Mouse (Mus musculus): Measurements from ENCODE around the gene Atrnl1.

Atrnl1 gene

GRCm38 (mm10) chr19:57995015-57995414, 384.2 kb downstream of the Atrnl1 start:
- Histone ChIP-seq H3K36me3 (ENCODE audit: control insufficient read depth, insufficient read depth, low read length, poor library complexity, severe bottlenecking) (no peaks in the 10 kb centered on the region), H3K27me3 (ENCODE audit: control insufficient read depth, insufficient read depth, low read length, poor library complexity, severe bottlenecking) (no peaks in the 10 kb centered on the region)
- DNase-seq (ENCODE audit: low read depth, low spot score): no peak

GRCm38 (mm10) chr19:57997961-57998360, 387.1 kb downstream of the Atrnl1 start:
- H3K36me3 ChIP-seq (ENCODE audit: control insufficient read depth, insufficient read depth, low read length, poor library complexity, severe bottlenecking): no peaks in the 10 kb centered on the region
- H3K27me3 ChIP-seq (ENCODE audit: control insufficient read depth, insufficient read depth, low read length, poor library complexity, severe bottlenecking): no peaks in the 10 kb centered on the region
- DNase-seq (ENCODE audit: low read depth, low spot score): peak; percentile 49

- H3K36me3 ChIP-seq (ENCODE audit: control insufficient read depth, insufficient read depth, low read length, poor library complexity, severe bottlenecking): no peaks in the 10 kb centered on the region
- DNase-seq (ENCODE audit: low read depth, low spot score): no peak
- H3K27me3 ChIP-seq (ENCODE audit: control insufficient read depth, insufficient read depth, low read length, poor library complexity, severe bottlenecking): no peaks in the 10 kb centered on the region
Observed at GRCm38 (mm10) chr19:58011636-58012035, 400.8 kb downstream of the Atrnl1 start.

- Histone ChIP-seq H3K36me3 (ENCODE audit: control insufficient read depth, insufficient read depth, low read length, poor library complexity, severe bottlenecking) (no peaks in the 10 kb centered on the region), H3K27me3 (ENCODE audit: control insufficient read depth, insufficient read depth, low read length, poor library complexity, severe bottlenecking) (no peaks in the 10 kb centered on the region)
- DNase-seq (ENCODE audit: low read depth, low spot score): no peak
Observed at GRCm38 (mm10) chr19:58015741-58016140, 404.9 kb downstream of the Atrnl1 start.

- H3K27me3 ChIP-seq (ENCODE audit: control insufficient read depth, insufficient read depth, low read length, poor library complexity, severe bottlenecking): no peaks in the 10 kb centered on the region
- H3K36me3 ChIP-seq (ENCODE audit: control insufficient read depth, insufficient read depth, low read length, poor library complexity, severe bottlenecking): no peaks in the 10 kb centered on the region
- DNase-seq (ENCODE audit: low read depth, low spot score): no peak
Observed at GRCm38 (mm10) chr19:58016561-58017453, 406.0 kb downstream of the Atrnl1 start.

GRCm38 (mm10) chr19:58017468-58017867, 406.6 kb downstream of the Atrnl1 start:
- H3K27me3 ChIP-seq (ENCODE audit: control insufficient read depth, insufficient read depth, low read length, poor library complexity, severe bottlenecking): no peaks in the 10 kb centered on the region
- DNase-seq (ENCODE audit: low read depth, low spot score): no peak
- no peaks in the 10 kb centered on the region for H3K36me3 ChIP-seq (ENCODE audit: control insufficient read depth, insufficient read depth, low read length, poor library complexity, severe bottlenecking)

GRCm38 (mm10) chr19:58018698-58019097, 407.9 kb downstream of the Atrnl1 start:
- no peaks in the 10 kb centered on the region for H3K36me3 ChIP-seq (ENCODE audit: control insufficient read depth, insufficient read depth, low read length, poor library complexity, severe bottlenecking)
- H3K27me3 ChIP-seq (ENCODE audit: control insufficient read depth, insufficient read depth, low read length, poor library complexity, severe bottlenecking): no peaks in the 10 kb centered on the region
- no peak for DNase-seq (ENCODE audit: low read depth, low spot score)

- H3K36me3 ChIP-seq (ENCODE audit: control insufficient read depth, insufficient read depth, low read length, poor library complexity, severe bottlenecking): no peaks in the 10 kb centered on the region
- DNase-seq (ENCODE audit: low read depth, low spot score): no peak
Observed at GRCm38 (mm10) chr19:58021514-58022284, 410.9 kb downstream of the Atrnl1 start.

GRCm38 (mm10) chr19:58023216-58023825, 412.5 kb downstream of the Atrnl1 start:
- no peaks in the 10 kb centered on the region for H3K27me3 ChIP-seq (ENCODE audit: control insufficient read depth, insufficient read depth, low read length, poor library complexity, severe bottlenecking)
- H3K36me3 ChIP-seq (ENCODE audit: control insufficient read depth, insufficient read depth, low read length, poor library complexity, severe bottlenecking): no peaks in the 10 kb centered on the region
- DNase-seq (ENCODE audit: low read depth, low spot score): no peak

More at GRCm38 (mm10) chr19:58021514-58022284, 410.9 kb downstream of the Atrnl1 start:
- no peaks in the 10 kb centered on the region for H3K27me3 ChIP-seq (ENCODE audit: control insufficient read depth, insufficient read depth, low read length, poor library complexity, severe bottlenecking)

GRCm38 (mm10) chr19:58025053-58025452, 414.2 kb downstream of the Atrnl1 start:
- Histone ChIP-seq H3K36me3 (ENCODE audit: control insufficient read depth, insufficient read depth, low read length, poor library complexity, severe bottlenecking) (no peaks in the 10 kb centered on the region), H3K27me3 (ENCODE audit: control insufficient read depth, insufficient read depth, low read length, poor library complexity, severe bottlenecking) (no peaks in the 10 kb centered on the region)
- no peak for DNase-seq (ENCODE audit: low read depth, low spot score)

GRCm38 (mm10) chr19:58029661-58030060, 418.8 kb downstream of the Atrnl1 start:
- DNase-seq (ENCODE audit: low read depth, low spot score): no peak
- H3K27me3 ChIP-seq (ENCODE audit: control insufficient read depth, insufficient read depth, low read length, poor library complexity, severe bottlenecking): no peaks in the 10 kb centered on the region
- H3K36me3 ChIP-seq (ENCODE audit: control insufficient read depth, insufficient read depth, low read length, poor library complexity, severe bottlenecking): no peaks in the 10 kb centered on the region

- no peaks in the 10 kb centered on the region for H3K36me3 ChIP-seq (ENCODE audit: control insufficient read depth, insufficient read depth, low read length, poor library complexity, severe bottlenecking)
- DNase-seq (ENCODE audit: low read depth, low spot score): no peak
- no peaks in the 10 kb centered on the region for H3K27me3 ChIP-seq (ENCODE audit: control insufficient read depth, insufficient read depth, low read length, poor library complexity, severe bottlenecking)
Observed at GRCm38 (mm10) chr19:58033241-58033640, 422.4 kb downstream of the Atrnl1 start.

GRCm38 (mm10) chr19:58036166-58036565, 425.3 kb downstream of the Atrnl1 start:
- Histone ChIP-seq H3K27me3 (ENCODE audit: control insufficient read depth, insufficient read depth, low read length, poor library complexity, severe bottlenecking) (no peaks in the 10 kb centered on the region), H3K36me3 (ENCODE audit: control insufficient read depth, insufficient read depth, low read length, poor library complexity, severe bottlenecking) (no peaks in the 10 kb centered on the region)
- no peak for DNase-seq (ENCODE audit: low read depth, low spot score)

- Histone ChIP-seq H3K27me3 (ENCODE audit: control insufficient read depth, insufficient read depth, low read length, poor library complexity, severe bottlenecking) (no peaks in the 10 kb centered on the region), H3K36me3 (ENCODE audit: control insufficient read depth, insufficient read depth, low read length, poor library complexity, severe bottlenecking) (no peaks in the 10 kb centered on the region)
- no peak for DNase-seq (ENCODE audit: low read depth, low spot score)
Observed at GRCm38 (mm10) chr19:58043120-58043519, 432.3 kb downstream of the Atrnl1 start.

GRCm38 (mm10) chr19:58043550-58043949, 432.7 kb downstream of the Atrnl1 start:
- no peaks in the 10 kb centered on the region for H3K36me3 ChIP-seq (ENCODE audit: control insufficient read depth, insufficient read depth, low read length, poor library complexity, severe bottlenecking)
- DNase-seq (ENCODE audit: low read depth, low spot score): no peak
- H3K27me3 ChIP-seq (ENCODE audit: control insufficient read depth, insufficient read depth, low read length, poor library complexity, severe bottlenecking): no peaks in the 10 kb centered on the region
